Mouse (Mus musculus): ENCODE results near the gene Hist2h2aa2. TPM values are rescaled to one million over a fixed set of nuclear protein-coding genes. Genes with fewer than 3 reads are reported as not detected.
"Not testable (repeated sequence)": the region's sequence is repeated elsewhere in the genome, so short reads cannot be mapped to it uniquely, and the experiment has no call there.

The Hist2h2aa2 gene
- total RNA-seq, 2 experiments from 2014 or later = 0.67 to 54.6 TPM

DNA sequence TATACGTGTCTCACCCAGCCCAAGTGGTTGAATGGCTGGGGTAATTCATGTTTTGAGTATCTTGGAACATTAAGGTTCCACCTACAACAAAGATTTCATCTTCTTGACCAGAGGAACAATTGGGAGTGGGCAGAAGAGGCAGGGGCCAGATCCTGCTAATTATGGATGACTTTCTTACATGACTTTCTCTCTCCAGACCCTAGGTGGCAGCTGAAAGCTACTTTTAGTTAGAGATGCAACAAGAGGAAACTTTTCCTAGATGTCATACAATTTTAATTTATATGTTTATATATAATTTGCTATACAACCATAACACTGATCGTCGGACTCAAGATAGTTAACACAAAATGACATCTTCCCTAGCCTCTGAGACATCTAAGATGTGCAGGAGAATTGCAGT, 32.3 kb downstream of the Hist2h2aa2 start:
- no peak for ATAC-seq (replicated peaks; ENCODE audit: poor library complexity)

- no peak for ATAC-seq (replicated peaks; ENCODE audit: poor library complexity)
Measured at GRCm38 (mm10) chr3:96199731-96200130, 40.3 kb downstream of the Hist2h2aa2 start.

DNA sequence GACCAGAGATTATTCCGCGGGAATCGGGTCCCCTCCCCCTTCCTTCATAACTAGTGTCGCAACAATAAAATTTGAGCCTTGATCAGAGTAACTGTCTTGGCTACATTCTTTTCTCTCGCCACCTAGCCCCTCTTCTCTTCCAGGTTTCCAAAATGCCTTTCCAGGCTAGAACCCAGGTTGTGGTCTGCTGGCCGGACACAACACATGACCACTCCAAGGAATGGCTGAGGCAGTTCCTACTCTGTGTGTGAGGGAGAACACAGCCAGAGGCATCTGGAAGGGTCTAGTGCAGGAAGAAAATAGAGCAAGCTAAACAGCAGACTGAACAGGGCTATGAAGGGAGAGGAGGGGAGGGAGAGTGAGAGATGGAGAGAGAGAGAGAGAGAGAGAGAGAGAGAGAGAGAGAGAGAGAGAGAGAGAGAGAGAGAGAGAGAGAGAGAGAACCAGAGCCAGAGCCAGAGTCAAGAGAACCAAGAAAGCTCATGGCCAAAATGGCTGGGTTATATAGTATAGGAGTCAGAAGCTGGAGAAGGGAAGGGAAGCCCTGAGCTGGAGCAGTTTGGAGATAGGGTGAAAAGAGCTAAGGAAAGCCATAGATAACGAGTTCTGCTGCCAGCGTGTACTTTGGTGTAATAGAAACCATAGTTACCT, 41.4 kb downstream of the Hist2h2aa2 start:
- not testable (repeated sequence) for ATAC-seq (replicated peaks; ENCODE audit: poor library complexity)

- ATAC-seq (replicated peaks; ENCODE audit: poor library complexity) = peak; percentile 43
Measured at GRCm38 (mm10) chr3:96198181-96198580, 41.9 kb downstream of the Hist2h2aa2 start.

DNA sequence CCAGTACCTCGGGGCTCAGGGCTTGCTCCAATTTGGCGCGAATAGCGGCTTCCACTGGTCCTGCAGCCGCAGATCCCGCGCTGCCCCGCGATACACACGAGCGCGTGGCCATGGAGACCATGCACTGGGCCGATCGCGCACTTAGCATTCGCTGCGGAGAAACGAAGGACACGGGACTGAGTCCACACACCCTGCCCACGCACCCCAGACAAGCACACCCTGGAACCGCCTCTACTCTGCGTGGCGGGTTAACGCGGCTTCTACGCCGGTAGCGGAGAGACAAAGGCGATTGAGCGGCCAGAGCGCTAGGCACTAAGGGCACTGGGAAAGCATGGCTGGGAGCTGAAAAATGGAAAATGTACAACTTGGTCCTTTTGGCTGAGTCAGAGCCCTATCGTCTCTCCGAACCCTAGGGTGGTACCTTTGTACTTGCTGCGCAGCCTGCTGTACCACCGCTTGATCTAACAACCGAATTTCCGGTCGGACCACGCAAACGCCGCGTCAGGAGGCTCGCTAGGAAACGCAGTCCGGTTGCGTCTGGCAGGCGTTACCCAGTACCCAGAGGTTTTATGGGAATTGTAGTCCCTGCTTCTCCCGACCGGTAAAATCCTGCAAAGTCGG, 42.8 kb downstream of the Hist2h2aa2 start:
- ATAC-seq (replicated peaks; ENCODE audit: poor library complexity) = peak; percentile 77

GRCm38 (mm10) chr3:96196437-96197128, 43.5 kb downstream of the Hist2h2aa2 start:
- no peak for ATAC-seq (replicated peaks; ENCODE audit: poor library complexity)

- no peak for ATAC-seq (replicated peaks; ENCODE audit: poor library complexity)
Measured at GRCm38 (mm10) chr3:96195616-96196313, 44.3 kb downstream of the Hist2h2aa2 start.

DNA sequence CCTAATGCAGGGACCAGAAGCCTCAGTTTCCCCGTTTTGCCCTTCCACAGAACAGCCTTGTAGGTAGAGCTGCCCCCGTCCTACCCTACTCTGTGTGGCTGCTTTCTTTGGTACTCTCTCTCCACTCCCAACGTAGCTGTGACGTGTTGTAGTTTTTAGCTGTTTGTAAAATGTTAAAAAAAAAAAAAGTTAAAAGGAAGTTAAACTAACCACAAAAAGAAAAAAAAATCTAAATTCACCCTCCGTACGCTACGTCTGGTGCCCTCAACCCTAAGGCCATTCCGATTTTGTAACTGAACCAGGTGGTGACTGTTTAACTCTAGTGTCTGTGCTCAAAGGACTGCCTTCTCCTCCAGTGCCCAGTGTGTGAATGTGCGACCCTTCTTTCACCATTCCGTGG, 45.1 kb downstream of the Hist2h2aa2 start:
- ATAC-seq (replicated peaks; ENCODE audit: poor library complexity) = peak; percentile 14

DNA sequence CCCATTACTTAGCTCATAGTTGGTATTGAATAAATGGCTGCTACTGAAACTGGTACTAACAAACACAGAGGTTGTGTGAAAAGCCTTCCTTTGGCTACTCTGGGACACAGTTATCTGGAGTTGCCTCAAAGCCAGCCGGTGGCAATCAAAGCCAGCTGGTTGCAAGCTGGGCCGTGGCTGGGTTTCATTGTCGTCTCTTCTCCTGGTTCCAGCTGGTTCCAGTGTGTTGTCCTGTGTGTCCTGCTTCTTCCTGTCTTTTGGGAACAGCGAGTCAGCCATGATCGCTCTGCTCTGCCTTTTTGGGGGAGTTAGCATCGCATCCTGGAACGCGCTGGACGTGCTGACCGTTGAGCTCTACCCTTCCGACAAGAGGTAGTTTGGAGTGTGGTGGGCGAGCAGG, 47.1 kb downstream of the Hist2h2aa2 start:
- no peak for ATAC-seq (replicated peaks; ENCODE audit: poor library complexity)

Other genes with a start within 250 kb of the Hist2h2aa2 start
- gene Plekho1, start 244.3 kb downstream of the Hist2h2aa2 start, total RNA-seq (2015) = 22.1 and 25.9 TPM in 2 replicates
- 24.7 and 25.1 TPM in 2 replicates for gene Plekho1, start 244.3 kb downstream of the Hist2h2aa2 start, total RNA-seq (2017)
- 26.3 and 28.4 TPM in 2 replicates for gene Vps45, start 181.8 kb downstream of the Hist2h2aa2 start, total RNA-seq (2015)
- 10.9 and 12.6 TPM in 2 replicates for gene Vps45, start 181.8 kb downstream of the Hist2h2aa2 start, total RNA-seq (2017)
- gene Otud7b, start 135.7 kb downstream of the Hist2h2aa2 start, total RNA-seq (2015) = 3.0 and 3.2 TPM in 2 replicates
- gene Otud7b, start 135.7 kb downstream of the Hist2h2aa2 start, total RNA-seq (2017) = 4.9 and 12.7 TPM in 2 replicates
- not detected in 2 replicates for gene Mtmr11, start 78.3 kb downstream of the Hist2h2aa2 start, total RNA-seq (2015)
- gene Mtmr11, start 78.3 kb downstream of the Hist2h2aa2 start, total RNA-seq (2017) = 0.08 TPM in 1 of 2 replicates, not detected in the other
- 88.5 and 92.4 TPM in 2 replicates for gene Sf3b4, start 67.9 kb downstream of the Hist2h2aa2 start, total RNA-seq (2015)
- gene Sf3b4, start 67.9 kb downstream of the Hist2h2aa2 start, total RNA-seq (2017) = 23.0 and 24.6 TPM in 2 replicates
- 0.34 and 0.49 TPM in 2 replicates for gene Sv2a, start 59.1 kb downstream of the Hist2h2aa2 start, total RNA-seq (2015)
- gene Sv2a, start 59.1 kb downstream of the Hist2h2aa2 start, total RNA-seq (2017) = 0.21 and 0.51 TPM in 2 replicates
- 29.1 and 34.3 TPM in 2 replicates for gene Bola1, start 20.6 kb downstream of the Hist2h2aa2 start, total RNA-seq (2015)
- 42.9 and 50.4 TPM in 2 replicates for gene Bola1, start 20.6 kb downstream of the Hist2h2aa2 start, total RNA-seq (2017)
- gene Hist2h2ab, start 20.4 kb downstream of the Hist2h2aa2 start, total RNA-seq (2015) = 5.7 and 9.1 TPM in 2 replicates
- 113 and 300 TPM in 2 replicates for gene Hist2h2ab, start 20.4 kb downstream of the Hist2h2aa2 start, total RNA-seq (2017)
- 42.3 and 43.4 TPM in 2 replicates for gene Hist2h2ac, start 19.4 kb downstream of the Hist2h2aa2 start, total RNA-seq (2015)
- gene Hist2h2ac, start 19.4 kb downstream of the Hist2h2aa2 start, total RNA-seq (2017) = 3,711 and 3,907 TPM in 2 replicates
- gene Hist2h2be, start 19.2 kb downstream of the Hist2h2aa2 start, total RNA-seq (2015) = 5.4 and 5.9 TPM in 2 replicates
- 6.6 and 8.0 TPM in 2 replicates for gene Hist2h2be, start 19.2 kb downstream of the Hist2h2aa2 start, total RNA-seq (2017)
- gene Hist2h3c2, start 1.1 kb downstream of the Hist2h2aa2 start, total RNA-seq (2015) = 259 and 308 TPM in 2 replicates
- 127 and 135 TPM in 2 replicates for gene Hist2h3c2, start 1.1 kb downstream of the Hist2h2aa2 start, total RNA-seq (2017)
- not detected in 2 replicates for gene Hist2h2aa1, start 5.2 kb upstream of the Hist2h2aa2 start, total RNA-seq (2015)
- 7,846 and 10,813 TPM in 2 replicates for gene Hist2h2aa1, start 5.2 kb upstream of the Hist2h2aa2 start, total RNA-seq (2017)
- 17.3 and 17.9 TPM in 2 replicates for gene Hist2h3c1, start 6.4 kb upstream of the Hist2h2aa2 start, total RNA-seq (2015)
- gene Hist2h3c1, start 6.4 kb upstream of the Hist2h2aa2 start, total RNA-seq (2017) = 2.8 TPM in 1 of 2 replicates, not detected in the other
- 111 and 118 TPM in 2 replicates for gene Hist2h4, start 23.0 kb upstream of the Hist2h2aa2 start, total RNA-seq (2015)
- 114 and 115 TPM in 2 replicates for gene Hist2h4, start 23.0 kb upstream of the Hist2h2aa2 start, total RNA-seq (2017)
- gene Hist2h3b, start 28.4 kb upstream of the Hist2h2aa2 start, total RNA-seq (2015) = 773 and 862 TPM in 2 replicates
- gene Hist2h3b, start 28.4 kb upstream of the Hist2h2aa2 start, total RNA-seq (2017) = 369 and 430 TPM in 2 replicates
- gene Hist2h2bb, start 29.5 kb upstream of the Hist2h2aa2 start, total RNA-seq (2015) = 1,111 and 1,146 TPM in 2 replicates
- gene Hist2h2bb, start 29.5 kb upstream of the Hist2h2aa2 start, total RNA-seq (2017) = 9,134 and 9,995 TPM in 2 replicates
- 0.37 and 1.2 TPM in 2 replicates for gene Fcgr1, start 53.7 kb upstream of the Hist2h2aa2 start, total RNA-seq (2015)
- 0.14 and 0.21 TPM in 2 replicates for gene Fcgr1, start 53.7 kb upstream of the Hist2h2aa2 start, total RNA-seq (2017)
- gene BC107364, start 212.0 kb upstream of the Hist2h2aa2 start, total RNA-seq (2015) = not detected in 2 replicates
- gene BC107364, start 212.0 kb upstream of the Hist2h2aa2 start, total RNA-seq (2017) = not detected in 2 replicates

All from megakaryocyte progenitor cell, adult 5-6 weeks (primary cell).